12 mouse cellular contexts compared by ENCODE assay signal in the genomic region with DNA sequence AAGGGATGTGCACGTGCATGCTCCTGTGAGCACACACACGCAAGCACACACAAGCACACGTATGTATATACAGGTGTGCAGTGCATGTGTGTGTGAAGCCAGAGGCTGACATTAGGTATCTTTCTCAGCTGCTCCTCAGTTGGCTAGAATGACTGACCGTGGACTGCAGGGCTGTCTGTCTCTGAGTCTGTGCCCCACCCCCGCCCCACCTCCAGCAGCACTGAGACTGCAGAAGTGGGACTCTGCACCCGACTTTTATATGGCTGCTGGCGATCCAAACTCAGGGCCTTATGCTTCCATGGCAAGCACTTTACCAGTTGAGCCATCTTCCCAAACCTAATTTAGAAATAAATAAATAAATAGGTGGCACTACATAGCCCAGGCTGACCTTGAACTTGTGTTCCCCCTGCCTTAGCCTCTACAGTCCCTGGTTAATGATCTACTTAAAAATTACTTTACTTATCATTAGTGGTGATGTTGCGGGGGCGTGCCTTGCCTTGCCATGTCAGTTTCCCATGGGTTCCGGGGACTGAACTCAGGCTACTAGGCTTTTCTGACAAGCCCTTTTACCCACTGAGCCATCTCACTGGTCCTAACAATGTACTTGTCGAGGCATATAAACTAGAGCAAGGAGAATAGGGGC.
"Had no signal": no experiment of that assay in that cellular context is flagged by ENCODE, and none has a peak within 500 bp of the region (broad histone marks: within the 10 kb centered on the region; RNA-seq: fewer than 3 reads in every experiment).

No protein-coding gene starts in this region.

- H3K9me3 ChIP-seq: limb, embryonic 15.5 days; midbrain, embryonic 15.5 days; neural tube, embryonic 12.5 days had no signal

- ATAC-seq: lung, postnatal 0 days; midbrain, embryonic 15.5 days had no signal

- H3K9ac ChIP-seq: hindbrain, embryonic 14.5 days; limb, embryonic 15.5 days; midbrain, embryonic 15.5 days; neural tube, embryonic 12.5 days had no signal

- H3K4me3 ChIP-seq: left cerebral cortex, adult 2 months; limb, embryonic 15.5 days; midbrain, embryonic 15.5 days; neural tube, embryonic 12.5 days had no signal

- H3K27ac ChIP-seq: hindbrain, embryonic 14.5 days; left cerebral cortex, adult 2 months; limb, embryonic 15.5 days; midbrain, embryonic 15.5 days; neural tube, embryonic 12.5 days had no signal

- DNase-seq: kidney, adult 18-20 months; kidney, postnatal 10 days; lung, adult 2 months; lung, postnatal 36 days; right cerebral cortex, postnatal 25 days; thymus, postnatal 36 days had no signal

- H3K4me2 ChIP-seq: hindbrain, embryonic 14.5 days; limb, embryonic 15.5 days; midbrain, embryonic 15.5 days; neural tube, embryonic 12.5 days had no signal

- H3K27me3 ChIP-seq: limb, embryonic 15.5 days; neural tube, embryonic 12.5 days had no signal

- H3K36me3 ChIP-seq: limb, embryonic 15.5 days; midbrain, embryonic 15.5 days; neural tube, embryonic 12.5 days had no signal
